Mouse (Mus musculus) ES-Bruce4 (cell line): Measurements from ENCODE around the gene Dbh.

Experiments used
- CTCF ChIP-seq: IDR thresholded peaks from one replicate; pipeline ENCODE4 v1.8.1; 2011; ENCODE audit warnings: low read depth, low read length
- EP300 ChIP-seq: IDR thresholded peaks from 2 replicates; pipeline ENCODE4 v1.6.1; 2011; ENCODE audit warnings: low read depth, low read length; ENCODE audit not compliant: insufficient read depth
- POLR2A ChIP-seq: IDR thresholded peaks from one replicate; pipeline ENCODE4 v1.8.1; 2011; ENCODE audit warnings: low read length; ENCODE audit not compliant: insufficient read depth

GRCm38 (mm10) chr2:27164796-27165590 lies at the start of gene Dbh:
- TF ChIP-seq CTCF (no peak), POLR2A (no peak), EP300 (no peak)
